Mouse (Mus musculus): ENCODE results near the gene 4932415D10Rik.

GRCm38 (mm10) chr10:82355401-82355800 lies 39.0 kb upstream of the 4932415D10Rik start:
- TF ChIP-seq CTCF (IDR thresholded peaks at IDR 0.05; ENCODE audit: borderline replicate concordance, insufficient read depth, low read depth, low read length) (no peak), POLR2A (IDR thresholded peaks at IDR 0.05; ENCODE audit: borderline replicate concordance, insufficient read depth, low read length) (no peak)

All from cerebellum, adult 2 months (tissue).